Mouse (Mus musculus): ENCODE results near the gene Nrip1.
A peak's percentile ranks its signal among the peaks of the same experiment; 100 is the strongest.
"Not testable (repeated sequence)": the region's sequence is repeated elsewhere in the genome, so short reads cannot be mapped to it uniquely, and the experiment has no call there.

The Nrip1 gene

GRCm38 (mm10) chr16:76373671-76374091 is at the start of gene Nrip1:
Nrip1 (minus strand) TSS chr16:76373827.
- peak; percentile 60 for DNase-seq (ENCODE audit: low spot score)

- DNase-seq (ENCODE audit: low spot score): no peak
These were observed 48.9 kb upstream of the Nrip1 start for GRCm38 (mm10) chr16:76422531-76422930.

DNA sequence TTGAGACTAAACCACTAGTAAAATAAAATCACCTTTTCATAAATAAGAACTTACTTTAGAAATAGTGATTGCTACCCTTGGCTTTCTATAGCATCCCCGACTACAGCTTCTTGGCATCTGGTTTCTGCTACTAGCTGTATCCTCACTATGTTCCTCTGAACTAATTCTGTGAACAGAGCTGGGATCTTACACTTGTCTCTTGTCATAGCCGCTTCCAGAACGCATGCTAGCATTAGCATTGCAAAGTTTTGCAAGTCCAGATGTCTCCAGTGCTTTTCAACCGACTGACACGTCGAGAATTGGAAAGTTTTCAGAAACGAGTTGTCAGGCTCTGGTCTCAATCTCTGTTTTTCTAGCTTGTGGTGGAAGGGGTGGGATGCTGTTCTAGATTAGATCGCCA is 46.2 kb upstream of the Nrip1 start:
- DNase-seq (ENCODE audit: low spot score): no peak

DNA sequence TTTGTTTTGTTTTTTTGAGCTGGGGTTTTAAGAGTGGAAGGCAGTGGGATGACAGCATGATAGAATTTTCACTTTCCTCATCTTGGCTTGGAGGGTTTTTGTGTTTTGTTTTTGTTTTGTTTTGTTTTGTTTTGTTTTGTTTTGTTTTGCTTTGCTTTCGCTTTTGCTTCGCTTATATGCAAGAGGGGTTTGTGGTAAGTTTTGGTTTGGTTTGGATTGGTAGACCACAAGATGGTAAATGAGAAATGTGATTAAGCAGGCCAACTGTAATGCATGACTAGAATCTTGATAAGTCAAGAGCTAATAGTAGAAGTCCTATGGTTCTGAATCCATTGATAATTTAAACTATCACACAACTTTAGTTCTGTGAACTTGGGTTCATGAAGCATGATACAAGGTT is 42.9 kb upstream of the Nrip1 start:
- no peak for DNase-seq (ENCODE audit: low spot score)

GRCm38 (mm10) chr16:76416060-76416438 is 42.4 kb upstream of the Nrip1 start:
- DNase-seq (ENCODE audit: low spot score): no peak

- DNase-seq (ENCODE audit: low spot score): no peak
These were observed 41.9 kb upstream of the Nrip1 start for GRCm38 (mm10) chr16:76415407-76416059.

DNA sequence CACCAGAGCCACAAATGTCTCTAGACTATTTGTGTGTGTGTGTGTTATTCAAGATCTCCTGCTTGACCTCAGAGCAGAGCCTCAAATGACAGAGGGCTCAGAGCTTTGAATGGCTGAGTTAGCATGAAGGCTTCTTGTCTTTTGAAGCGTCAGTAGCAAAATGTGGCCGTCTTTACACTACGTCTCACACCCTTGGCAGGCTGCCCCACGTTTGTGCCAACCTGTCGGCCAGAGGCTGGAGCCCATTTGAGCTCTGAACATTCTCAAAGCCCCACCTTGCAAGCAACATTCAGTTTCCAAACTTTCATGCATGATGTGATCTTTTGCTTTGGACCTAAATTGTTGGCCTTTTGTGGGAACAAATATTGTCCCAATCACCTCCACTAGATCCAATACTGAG is 40.9 kb upstream of the Nrip1 start:
- DNase-seq (ENCODE audit: low spot score): no peak

- no peak for DNase-seq (ENCODE audit: low spot score)
These were observed 40.0 kb upstream of the Nrip1 start for GRCm38 (mm10) chr16:76413581-76413980.

- DNase-seq (ENCODE audit: low spot score): no peak
These were observed 35.7 kb upstream of the Nrip1 start for GRCm38 (mm10) chr16:76409355-76409722.

DNA sequence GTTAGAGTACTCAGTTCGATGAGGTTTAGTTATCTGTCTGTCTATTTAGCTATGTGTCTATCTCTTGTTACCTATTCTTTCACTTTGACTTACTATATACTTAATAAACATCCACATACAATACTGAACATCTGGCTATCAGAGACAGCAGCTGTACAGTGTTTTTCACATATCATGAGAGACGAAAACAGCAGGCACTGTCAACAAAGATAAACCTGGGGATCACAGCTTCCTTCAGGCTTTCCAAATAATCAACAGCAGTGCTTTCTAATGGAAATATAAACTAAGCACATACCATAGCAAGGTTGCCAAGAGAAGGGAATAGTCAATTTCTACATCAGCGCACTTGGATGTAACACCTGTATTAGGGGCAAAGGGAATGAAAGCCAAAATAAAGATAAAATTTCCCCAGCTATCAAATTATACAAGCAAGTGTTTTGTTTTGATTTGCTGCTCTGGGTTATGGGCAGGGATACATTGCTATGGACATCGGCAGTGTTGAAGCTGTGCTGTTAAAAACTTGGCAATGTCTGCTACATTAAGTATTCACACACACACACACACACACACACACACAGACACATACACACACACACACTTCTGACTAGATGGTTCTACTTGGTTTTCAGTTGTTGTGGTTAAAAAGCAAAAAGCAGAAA is 35.2 kb upstream of the Nrip1 start:
- no peak for DNase-seq (ENCODE audit: low spot score)

DNA sequence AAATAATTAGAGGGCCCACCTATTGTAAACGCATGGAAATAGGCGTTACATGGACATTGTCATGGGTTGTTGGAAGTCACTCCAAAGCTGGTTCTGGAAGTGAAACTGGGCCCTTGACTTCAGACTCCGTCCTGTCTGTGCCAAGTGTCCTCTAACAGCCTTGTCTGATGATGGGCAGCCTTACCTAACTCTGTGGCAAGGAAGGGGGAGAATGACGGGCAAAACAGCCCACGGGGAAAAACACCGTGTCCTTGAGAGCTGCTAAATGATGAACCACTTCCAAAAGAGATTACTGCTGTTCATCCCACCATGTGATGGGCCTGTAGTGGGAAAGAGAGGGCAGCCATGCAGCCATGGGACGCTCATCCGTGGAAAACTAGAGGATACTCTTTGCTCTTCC is 34.6 kb upstream of the Nrip1 start:
- DNase-seq (ENCODE audit: low spot score): no peak

- DNase-seq (ENCODE audit: low spot score): no peak
These were observed 33.8 kb upstream of the Nrip1 start for GRCm38 (mm10) chr16:76407321-76407920.

GRCm38 (mm10) chr16:76406897-76407296 is 33.3 kb upstream of the Nrip1 start:
- DNase-seq (ENCODE audit: low spot score): no peak

DNA sequence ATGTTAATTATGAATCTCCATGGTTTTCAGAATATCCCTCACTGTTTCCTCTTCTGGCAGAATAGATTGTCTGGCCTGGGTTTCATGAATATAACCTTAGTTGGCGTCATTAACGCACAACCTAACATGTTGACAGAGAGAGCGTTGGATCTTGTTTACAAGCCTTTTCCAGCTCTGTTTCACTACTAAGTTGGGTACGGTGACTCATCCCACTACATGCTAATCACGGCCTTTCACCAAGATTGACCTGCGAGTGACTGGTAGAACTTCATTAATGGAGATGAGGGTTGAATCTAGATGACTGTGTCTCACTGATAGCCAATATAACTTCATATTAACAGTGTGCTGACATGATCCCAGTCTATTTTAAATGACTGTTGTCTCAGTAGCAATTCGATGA is 32.7 kb upstream of the Nrip1 start:
- DNase-seq (ENCODE audit: low spot score): no peak

DNA sequence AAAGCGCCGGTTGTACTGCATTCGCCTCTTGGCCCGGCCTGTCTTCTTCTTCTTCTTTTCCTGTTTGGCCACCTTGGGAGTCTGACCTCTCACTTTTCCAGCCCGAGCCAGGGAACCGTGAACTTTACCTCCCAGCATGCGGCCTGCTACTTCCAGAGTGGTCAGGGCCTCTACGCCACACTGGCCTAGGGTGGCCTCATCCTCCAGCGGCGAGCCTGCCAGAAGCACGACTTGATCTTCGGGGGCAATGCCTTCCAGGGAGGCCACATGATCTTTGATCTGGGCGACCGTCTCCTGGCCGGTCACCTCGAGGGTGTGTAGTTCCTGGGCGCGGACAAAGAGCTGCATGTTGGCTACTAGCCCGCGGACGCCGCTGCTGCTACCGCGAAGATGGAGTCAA is 29.7 kb upstream of the Nrip1 start:
- not testable (repeated sequence) for DNase-seq (ENCODE audit: low spot score)

DNA sequence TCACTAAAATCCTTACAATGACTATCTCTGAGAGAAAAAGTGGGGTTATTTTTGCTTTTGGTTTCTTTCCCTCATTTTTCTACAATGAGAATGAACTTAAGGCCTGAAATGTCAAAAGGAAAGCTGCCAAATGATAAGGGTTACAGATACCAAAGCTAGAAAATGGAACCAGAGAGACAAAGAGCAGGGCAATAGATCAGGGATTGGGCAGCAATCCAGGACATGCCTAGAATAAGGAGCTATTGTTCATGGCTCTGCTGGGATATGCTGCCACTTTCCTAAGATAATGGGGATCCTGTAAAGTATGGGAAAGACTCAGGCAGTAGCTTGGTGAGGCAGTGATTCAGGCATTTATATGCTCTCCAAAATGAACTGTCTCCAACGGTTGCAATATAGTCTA is 22.9 kb upstream of the Nrip1 start:
- peak; percentile 45 for DNase-seq (ENCODE audit: low spot score)

DNA sequence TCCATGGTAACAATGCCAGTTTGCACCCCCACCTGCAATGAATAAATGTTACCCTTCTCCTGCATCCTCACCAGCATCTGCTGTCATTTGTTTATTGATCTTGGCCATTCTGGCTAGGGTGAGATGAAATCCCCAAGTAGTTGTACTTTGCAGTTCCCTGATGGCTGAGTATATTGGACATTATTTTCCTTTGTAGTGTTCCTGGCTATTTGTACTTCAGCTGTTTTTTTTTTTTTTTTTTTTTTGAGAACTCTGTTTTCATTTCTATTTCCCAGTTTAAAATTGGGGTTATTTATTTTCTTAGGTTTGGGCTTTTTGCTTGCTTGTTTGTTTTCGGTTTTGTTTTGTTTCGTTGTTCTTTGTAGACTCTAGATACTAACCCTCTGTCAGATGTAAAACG is 19.6 kb upstream of the Nrip1 start:
- no peak for DNase-seq (ENCODE audit: low spot score)

- no peak for DNase-seq (ENCODE audit: low spot score)
These were observed 12.9 kb upstream of the Nrip1 start for GRCm38 (mm10) chr16:76386496-76386895.

DNA sequence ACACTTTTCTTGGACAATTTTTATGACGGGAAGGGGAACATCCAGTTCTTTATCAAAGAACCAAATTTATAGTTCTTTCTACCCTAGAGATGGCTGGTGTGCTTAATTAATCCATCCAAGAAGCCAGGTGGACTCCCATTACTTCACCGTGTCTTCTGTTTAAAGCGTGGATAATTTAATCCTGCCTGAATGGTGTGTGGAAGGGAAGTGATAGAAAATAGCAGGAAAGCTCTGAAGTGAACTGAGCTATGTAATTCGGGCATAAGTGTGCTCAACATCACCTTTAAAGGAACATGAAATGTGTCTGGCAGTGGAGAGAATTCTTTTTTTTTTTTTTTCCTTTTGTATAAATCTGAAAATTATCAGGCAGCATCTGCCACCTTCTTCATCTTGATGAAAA is 12.4 kb upstream of the Nrip1 start:
- DNase-seq (ENCODE audit: low spot score): no peak

- DNase-seq (ENCODE audit: low spot score): no peak
These were observed 3.6 kb upstream of the Nrip1 start for GRCm38 (mm10) chr16:76377211-76377610.

DNA sequence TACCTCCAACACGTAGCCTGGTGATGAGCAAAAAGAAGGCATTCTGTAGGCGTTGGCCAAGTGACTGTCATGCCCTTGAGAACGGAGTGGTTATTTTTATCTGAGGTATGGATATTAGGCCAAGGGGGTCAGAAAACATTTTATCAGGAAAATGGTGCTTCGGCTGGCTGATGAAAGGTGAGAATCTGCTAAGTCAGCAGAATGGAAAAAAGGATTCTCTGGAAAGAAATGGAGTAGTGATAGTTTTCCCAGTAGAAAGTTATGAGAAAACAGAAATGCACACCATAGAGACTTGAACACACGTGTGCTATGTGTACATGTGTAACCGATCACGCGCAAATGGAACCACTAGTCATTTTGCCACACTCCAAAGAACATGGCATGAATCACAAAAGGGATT is 3.0 kb upstream of the Nrip1 start:
- no peak for DNase-seq (ENCODE audit: low spot score)

GRCm38 (mm10) chr16:76372941-76373561 is 576 bp downstream of the Nrip1 start:
- peak; percentile 86 for DNase-seq (ENCODE audit: low spot score)
